Mouse (Mus musculus) forebrain, embryonic 10.5 days (tissue): ENCODE data around the gene Tpi1. TPM values are rescaled to one million over a fixed set of nuclear protein-coding genes. Genes with fewer than 3 reads are reported as not detected.
"Not testable (repeated sequence)": the region's sequence is repeated elsewhere in the genome, so short reads cannot be mapped to it uniquely, and the experiment has no call there.

Experiments
- DNase-seq: peaks from one replicate; pipeline ENCODE4 v3.0.0-alpha.2; 2017; ENCODE audit warnings: low spot score; ENCODE audit errors: extremely low spot score
- H3K27ac ChIP-seq: fragments of 300-500 bp; sonication (generic); 2 replicates; pipeline ENCODE4 v1.5.1; 2016; ENCODE audit warnings: mild to moderate bottlenecking
- H3K27me3 ChIP-seq: fragments of 300-500 bp; sonication (generic); 2 replicates; pipeline ENCODE4 v1.6.1; 2016; ENCODE audit warnings: mild to moderate bottlenecking; ENCODE audit not compliant: poor library complexity, severe bottlenecking
- H3K36me3 ChIP-seq: fragments of 300-500 bp; sonication (generic); replicated peaks from 2 replicates; pipeline ENCODE4 v1.6.1; 2016; ENCODE audit warnings: mild to moderate bottlenecking, moderate library complexity
- H3K4me1 ChIP-seq: fragments of 300-500 bp; sonication (generic); 2 replicates; pipeline ENCODE4 v1.6.1; 2016
- H3K4me3 ChIP-seq: fragments of 300-500 bp; sonication (generic); 2 replicates; pipeline ENCODE4 v1.5.1; 2016; ENCODE audit warnings: mild to moderate bottlenecking, moderate library complexity
- H3K9me3 ChIP-seq: fragments of 300-500 bp; sonication (generic); 2 replicates; pipeline ENCODE4 v1.6.1; 2016; ENCODE audit warnings: mild to moderate bottlenecking, moderate library complexity
- WGBS: fragments of 180-500 bp; shearing (Covaris S2); methylation state at CpG from one replicate; pipeline ENCODE4 v1.1.7; 2016; 5-methylcytosine and 5-hydroxymethylcytosine counted together
- polyA plus RNA-seq: library from polyadenylated mRNA; unstranded; fragments of >200 nt; fragmentation: Nextera tagmentation; extraction: Ambion mirVana; gene quantifications from 2 replicates; pipeline ENCODE4 v1.2.1, GENCODE M21; 2016

Gene Tpi1
- polyA plus RNA-seq, 1 experiment from 2014 or later, result 1,068 TPM

GRCm38 (mm10) chr6:124804341-124804740 is 9.8 kb downstream of the Tpi1 start:
- no peak for DNase-seq
- Histone ChIP-seq H3K27me3 (no peaks in the 10 kb centered on the region), H3K4me1 (peaks cover 44% of the 10 kb centered on the region), H3K4me3 (no peak overlapping the region), H3K9me3 (peaks cover 3% of the 10 kb centered on the region; the same call in 1 of the 2 replicates), H3K36me3 (no peaks in the 10 kb centered on the region), H3K27ac (0 out of 2 replicates have a peak overlapping the region, but pooled peaks have one; percentile 88)
- WGBS, result 88% methylated on average over 3 of the region's 3 CpGs

GRCm38 (mm10) chr6:124803691-124804090 is 10.4 kb downstream of the Tpi1 start:
- H3K27me3 ChIP-seq, H3K27ac ChIP-seq, H3K9me3 ChIP-seq, H3K4me3 ChIP-seq, DNase-seq, H3K36me3 ChIP-seq: not testable (repeated sequence)
- H3K4me1 ChIP-seq, result peaks cover 37% of the 10 kb centered on the region
- 93% methylated on average over 4 of the region's 4 CpGs for WGBS

- WGBS, result 72% methylated on average over 3 of the region's 3 CpGs
- Histone ChIP-seq H3K4me3 (no peak overlapping the region), H3K9me3 (peaks cover 3% of the 10 kb centered on the region; the same call in 1 of the 2 replicates), H3K36me3 (no peaks in the 10 kb centered on the region), H3K27ac (no peak overlapping the region), H3K27me3 (no peaks in the 10 kb centered on the region), H3K4me1 (peaks cover 31% of the 10 kb centered on the region)
- DNase-seq, result no peak
These were observed 11.0 kb downstream of the Tpi1 start for GRCm38 (mm10) chr6:124803061-124803460.

- H3K9me3 ChIP-seq, H3K27me3 ChIP-seq, H3K36me3 ChIP-seq, DNase-seq: not testable (repeated sequence)
- peak overlapping the region; percentile 74 for H3K27ac ChIP-seq
- H3K4me3 ChIP-seq, result peak overlapping the region; percentile 25
- peaks cover 26% of the 10 kb centered on the region for H3K4me1 ChIP-seq
- WGBS, result 5% methylated on average over 6 of the region's 9 CpGs
These were observed 11.7 kb downstream of the Tpi1 start for GRCm38 (mm10) chr6:124802400-124802799.

GRCm38 (mm10) chr6:124796200-124796599 is 17.9 kb downstream of the Tpi1 start:
- 94% methylated on average over 2 of the region's 2 CpGs for WGBS
- no peak for DNase-seq
- H3K36me3 ChIP-seq, result peaks cover 5% of the 10 kb centered on the region; the same call in 1 of the 2 replicates

GRCm38 (mm10) chr6:124795781-124796180 is 18.3 kb downstream of the Tpi1 start:
- H3K4me1 ChIP-seq, result no peaks in the 10 kb centered on the region
- H3K27me3 ChIP-seq, result no peaks in the 10 kb centered on the region
- no peak for DNase-seq
- H3K36me3 ChIP-seq, result peaks cover 5% of the 10 kb centered on the region; the same call in 1 of the 2 replicates
- H3K27ac ChIP-seq, result no peak overlapping the region
- WGBS, result 80% methylated on average over 4 of the region's 4 CpGs
- no peaks in the 10 kb centered on the region for H3K9me3 ChIP-seq
- H3K4me3 ChIP-seq, result no peak overlapping the region

More at GRCm38 (mm10) chr6:124796200-124796599, 17.9 kb downstream of the Tpi1 start:
- H3K4me1 ChIP-seq, result no peaks in the 10 kb centered on the region
- H3K9me3 ChIP-seq, result no peaks in the 10 kb centered on the region
- H3K4me3 ChIP-seq, result no peak overlapping the region
- H3K27ac ChIP-seq, result no peak overlapping the region
- H3K27me3 ChIP-seq, result no peaks in the 10 kb centered on the region

- H3K36me3 ChIP-seq, result peaks cover 10% of the 10 kb centered on the region; the same call in 1 of the 2 replicates
- H3K27ac ChIP-seq, result no peak overlapping the region
- no peak for DNase-seq
- no peaks in the 10 kb centered on the region for H3K9me3 ChIP-seq
- 86% methylated on average over 3 of the region's 3 CpGs for WGBS
- H3K4me1 ChIP-seq, result no peaks in the 10 kb centered on the region
- no peaks in the 10 kb centered on the region for H3K27me3 ChIP-seq
- no peak overlapping the region for H3K4me3 ChIP-seq
These were observed 22.2 kb downstream of the Tpi1 start for GRCm38 (mm10) chr6:124791911-124792310.

GRCm38 (mm10) chr6:124790121-124790520 is 24.0 kb downstream of the Tpi1 start:
- DNase-seq, result no peak
- Histone ChIP-seq H3K27me3 (no peaks in the 10 kb centered on the region), H3K9me3 (no peaks in the 10 kb centered on the region), H3K4me3 (no peak overlapping the region), H3K27ac (no peak overlapping the region), H3K36me3 (peaks cover 4% of the 10 kb centered on the region; the same call in 1 of the 2 replicates), H3K4me1 (no peaks in the 10 kb centered on the region)
- WGBS, result 81% methylated on average over 4 of the region's 4 CpGs

DNA sequence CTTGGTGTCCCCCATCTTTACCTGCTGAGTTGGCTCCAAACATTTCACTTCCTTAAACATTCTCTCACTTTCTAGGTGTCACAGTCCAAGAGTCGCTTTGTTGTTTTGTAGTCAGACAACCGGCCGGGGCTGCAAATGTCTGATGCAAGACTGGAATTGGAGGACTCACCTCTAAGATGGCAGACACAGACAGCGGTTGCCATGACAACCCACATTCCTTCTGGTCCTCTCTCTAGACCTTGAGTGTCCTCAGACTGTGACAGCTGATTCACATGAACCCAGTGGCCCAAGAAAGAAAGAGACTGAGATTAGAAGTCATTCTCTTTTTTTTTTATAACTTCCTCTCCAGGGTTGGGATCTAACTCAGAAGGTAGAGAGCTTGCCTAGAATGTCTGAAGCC is 24.6 kb downstream of the Tpi1 start:
- 92% methylated on average over 4 of the region's 4 CpGs for WGBS
- Histone ChIP-seq H3K4me1 (no peaks in the 10 kb centered on the region), H3K27me3 (no peaks in the 10 kb centered on the region), H3K36me3 (peaks cover 4% of the 10 kb centered on the region; the same call in 1 of the 2 replicates), H3K27ac (no peak overlapping the region), H3K4me3 (no peak overlapping the region), H3K9me3 (no peaks in the 10 kb centered on the region)
- DNase-seq, result no peak

GRCm38 (mm10) chr6:124787722-124788121 is 26.4 kb downstream of the Tpi1 start:
- H3K4me3 ChIP-seq, result no peak overlapping the region
- WGBS, result 82% methylated on average over 10 of the region's 10 CpGs
- no peak overlapping the region for H3K27ac ChIP-seq
- no peaks in the 10 kb centered on the region for H3K9me3 ChIP-seq
- H3K4me1 ChIP-seq, result peaks cover 4% of the 10 kb centered on the region
- no peak for DNase-seq
- peaks cover 4% of the 10 kb centered on the region; the same call in 1 of the 2 replicates for H3K36me3 ChIP-seq
- H3K27me3 ChIP-seq, result no peaks in the 10 kb centered on the region

GRCm38 (mm10) chr6:124786756-124787420 is 27.2 kb downstream of the Tpi1 start:
- H3K9me3 ChIP-seq, result no peaks in the 10 kb centered on the region
- H3K4me1 ChIP-seq, result peaks cover 12% of the 10 kb centered on the region
- no peaks in the 10 kb centered on the region for H3K27me3 ChIP-seq
- DNase-seq, result no peak
- 0 out of 2 replicates have a peak, but pooled peaks cover 4% of the 10 kb centered on the region for H3K36me3 ChIP-seq
- H3K27ac ChIP-seq, result no peak overlapping the region
- 67% methylated on average over 8 of the region's 8 CpGs for WGBS
- no peak overlapping the region for H3K4me3 ChIP-seq

DNA sequence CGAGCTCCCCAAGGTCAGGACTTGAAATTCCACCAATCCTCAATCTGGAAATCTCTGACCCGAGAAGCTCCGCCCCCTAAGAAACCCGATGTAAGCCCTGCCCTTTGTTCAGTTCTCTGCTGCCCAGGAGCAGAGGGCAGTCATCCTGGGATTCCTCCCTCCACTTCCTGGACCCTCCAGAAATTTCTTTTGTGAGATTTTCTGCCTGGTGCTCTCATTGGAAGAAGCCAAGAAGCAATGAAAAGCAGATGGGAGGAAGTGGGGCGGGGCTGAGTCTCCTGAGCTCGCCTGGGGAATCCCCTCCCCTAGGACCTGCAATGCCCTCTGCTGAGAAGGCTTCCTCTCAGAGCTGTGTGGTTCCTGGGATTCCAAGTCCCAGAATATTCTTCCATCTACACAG is 31.7 kb downstream of the Tpi1 start:
- peak overlapping the region; percentile 65 for H3K27ac ChIP-seq
- H3K27me3 ChIP-seq, result peaks cover 30% of the 10 kb centered on the region
- 26% methylated on average over 6 of the region's 6 CpGs for WGBS
- no peaks in the 10 kb centered on the region for H3K9me3 ChIP-seq
- H3K4me3 ChIP-seq, result peak overlapping the region; percentile 29; the same call in 1 of the 2 replicates
- DNase-seq, result peak; percentile 50
- H3K36me3 ChIP-seq, result no peaks in the 10 kb centered on the region
- H3K4me1 ChIP-seq, result peaks cover 43% of the 10 kb centered on the region

DNA sequence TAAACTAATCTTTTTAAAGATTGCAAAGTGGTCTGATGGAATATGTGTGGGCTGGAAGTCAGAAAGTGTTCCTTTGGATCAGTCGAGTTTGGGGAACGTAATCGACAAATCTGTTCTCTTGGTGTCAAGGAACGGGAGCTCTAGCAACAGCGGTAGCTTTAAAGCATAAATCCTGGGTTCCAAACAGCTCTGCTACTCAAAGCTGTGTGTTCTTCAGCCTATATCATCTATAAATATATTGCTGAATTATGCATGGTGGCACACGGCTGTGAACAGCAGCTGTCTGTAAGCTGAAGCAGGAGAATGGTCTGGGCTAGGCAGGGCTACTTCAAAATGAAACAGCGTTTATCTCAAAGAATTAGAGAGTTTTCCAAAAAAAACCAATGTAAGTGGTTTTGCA is 33.2 kb downstream of the Tpi1 start:
- Histone ChIP-seq H3K27me3 (peaks cover 30% of the 10 kb centered on the region), H3K4me1 (peaks cover 43% of the 10 kb centered on the region), H3K4me3 (no peak overlapping the region), H3K36me3 (no peaks in the 10 kb centered on the region), H3K27ac (no peak overlapping the region), H3K9me3 (no peaks in the 10 kb centered on the region)
- no peak for DNase-seq
- 89% methylated on average over 7 of the region's 7 CpGs for WGBS
